Mouse (Mus musculus) neutrophil, adult 5-6 weeks (primary cell): ENCODE measurements around the gene a. TPM values are rescaled to one million over a fixed set of nuclear protein-coding genes. Genes with fewer than 3 reads are reported as not detected.
"Not testable (repeated sequence)": the region's sequence is repeated elsewhere in the genome, so short reads cannot be mapped to it uniquely, and the experiment has no call there.

Experiments
- ATAC-seq: fragments of 151-379, 151-347 bp; 2 replicates; pipeline ENCODE4 v1.8.0; 2017; ENCODE audit warnings: mild to moderate bottlenecking, moderate TSS enrichment; ENCODE audit not compliant: insufficient number of reproducible peaks, poor library complexity, low FRiP score, severe bottlenecking; ENCODE audit errors: extremely low read depth
- total RNA-seq: library from RNA; stranded (forward); fragments of 200-1000 nt; gene quantifications from 2 replicates; pipeline ENCODE4 v1.2.3, GENCODE M21; 2017

Gene a
- total RNA-seq, 1 experiment from 2014 or later: not detected

- not testable (repeated sequence) for ATAC-seq
Measured at GRCm38 (mm10) chr2:155020247-155020826, 229.1 kb downstream of the a start.

GRCm38 (mm10) chr2:155030831-155031230, 239.6 kb downstream of the a start:
- no peak for ATAC-seq

- ATAC-seq: no peak
Measured at GRCm38 (mm10) chr2:155032938-155033710, 241.9 kb downstream of the a start.

- ATAC-seq: no peak
Measured at GRCm38 (mm10) chr2:155039956-155040355, 248.8 kb downstream of the a start.

GRCm38 (mm10) chr2:155044542-155044941, 253.3 kb downstream of the a start:
- no peak for ATAC-seq

- ATAC-seq: no peak
Measured at GRCm38 (mm10) chr2:155045075-155045474, 253.9 kb downstream of the a start.

GRCm38 (mm10) chr2:155046803-155047202, 255.6 kb downstream of the a start:
- ATAC-seq: no peak

- ATAC-seq: no peak
Measured at GRCm38 (mm10) chr2:155047452-155048178, 256.4 kb downstream of the a start.

GRCm38 (mm10) chr2:155050108-155050503, 258.9 kb downstream of the a start:
- ATAC-seq: no peak

- ATAC-seq: peak; percentile 91
Measured at GRCm38 (mm10) chr2:155050504-155051236, 259.5 kb downstream of the a start.

- ATAC-seq: no peak
Measured at GRCm38 (mm10) chr2:155051622-155052351, 260.6 kb downstream of the a start.

GRCm38 (mm10) chr2:155052681-155053080, 261.5 kb downstream of the a start:
- no peak for ATAC-seq

- ATAC-seq: not testable (repeated sequence)
Measured at GRCm38 (mm10) chr2:155053512-155053911, 262.3 kb downstream of the a start.

- no peak for ATAC-seq
Measured at GRCm38 (mm10) chr2:155054672-155055071, 263.5 kb downstream of the a start.

- no peak for ATAC-seq
Measured at GRCm38 (mm10) chr2:155056076-155056578, 264.9 kb downstream of the a start.

GRCm38 (mm10) chr2:155057361-155057760, 266.2 kb downstream of the a start:
- ATAC-seq: no peak

GRCm38 (mm10) chr2:155071027-155071426, 279.8 kb downstream of the a start:
- no peak for ATAC-seq

GRCm38 (mm10) chr2:155072353-155073145, 281.3 kb downstream of the a start:
- ATAC-seq: no peak
